In the genomic region with DNA sequence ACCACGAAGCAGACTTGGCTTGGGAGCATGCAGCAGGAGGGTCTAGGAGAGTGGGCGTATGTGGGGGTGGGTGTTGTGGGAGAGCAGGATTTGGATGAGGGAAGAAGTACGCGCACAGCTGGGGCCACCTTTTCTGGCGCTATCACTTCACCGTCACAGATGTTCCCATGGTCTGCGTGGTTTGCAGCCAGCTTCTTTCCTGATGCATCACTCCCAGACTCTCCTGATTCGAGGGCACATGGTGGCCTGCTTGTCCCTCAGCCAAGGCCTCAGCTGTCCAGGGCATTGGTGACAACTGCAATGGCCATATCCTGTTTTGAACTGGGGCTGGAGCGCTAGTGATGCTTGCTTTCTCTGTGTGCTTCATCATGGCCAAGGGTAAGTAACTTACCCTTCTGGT, we compare ENCODE assay signal across 18 mouse cellular contexts.
DNase-seq lines count a peak whose midpoint lies in the region; ATAC-seq and TF ChIP-seq lines count a peak whose summit lies in the region.
"Had no signal": no experiment of that assay in that cellular context is flagged by ENCODE, and none has a peak within 500 bp of the region (broad histone marks: within the 10 kb centered on the region; RNA-seq: fewer than 3 reads in every experiment).

No protein-coding gene starts in this region.

- H3K9ac ChIP-seq in heart, postnatal 0 days (replicated peaks; ENCODE audit: low read depth, low read length), result no peak overlapping the region
- no peak overlapping the region for H3K9ac ChIP-seq in midbrain, embryonic 11.5 days (ENCODE audit: low read length)
- H3K9ac ChIP-seq in midbrain, embryonic 15.5 days, result no peak overlapping the region
- H3K9ac ChIP-seq: forebrain, embryonic 13.5 days; hindbrain, embryonic 12.5 days had no signal

- no peak for ATAC-seq in heart, postnatal 0 days (ENCODE audit: insufficient read depth, low read depth)
- ATAC-seq in midbrain, embryonic 11.5 days (ENCODE audit: low FRiP score), result no peak
- ATAC-seq in midbrain, embryonic 15.5 days (replicated peaks), result no peak
- ATAC-seq: forebrain, embryonic 13.5 days; hindbrain, embryonic 16.5 days; inflammation-experienced regulatory T-cells, adult 6 months; intestine, postnatal 0 days had no signal

- no peak overlapping the region for H3K4me3 ChIP-seq in heart, postnatal 0 days (ENCODE audit: low read depth, low read length)
- no peak overlapping the region for H3K4me3 ChIP-seq in heart, embryonic 10.5 days
- no peak overlapping the region for H3K4me3 ChIP-seq in midbrain, embryonic 11.5 days (ENCODE audit: low read depth, low read length)
- no peak overlapping the region for H3K4me3 ChIP-seq in midbrain, embryonic 15.5 days
- H3K4me3 ChIP-seq: embryonic facial prominence, embryonic 10.5 days; forebrain, embryonic 13.5 days; gastrocnemius, adult 2 months; heart, adult 2 months; hindbrain, embryonic 12.5 days had no signal

- H3K4me1 ChIP-seq in heart, postnatal 0 days (ENCODE audit: control insufficient read depth, insufficient read depth), result no peaks in the 10 kb centered on the region
- H3K4me1 ChIP-seq in heart, embryonic 10.5 days, result 0 out of 2 replicates have a peak, but pooled peaks cover 3% of the 10 kb centered on the region
- H3K4me1 ChIP-seq in midbrain, embryonic 11.5 days (ENCODE audit: control insufficient read depth, insufficient read depth, low read length), result no peaks in the 10 kb centered on the region
- H3K4me1 ChIP-seq in midbrain, embryonic 15.5 days, result 0 out of 2 replicates have a peak, but pooled peaks cover 4% of the 10 kb centered on the region
- H3K4me1 ChIP-seq: forebrain, embryonic 13.5 days; hindbrain, embryonic 12.5 days had no signal

- 74% methylated on average over 9 of the region's 9 CpGs for WGBS in heart, postnatal 0 days
- WGBS in heart, embryonic 10.5 days, result 83% methylated on average over 9 of the region's 9 CpGs
- WGBS in midbrain, embryonic 11.5 days, result 85% methylated on average over 9 of the region's 9 CpGs
- WGBS in midbrain, embryonic 15.5 days, result 88% methylated on average over 9 of the region's 9 CpGs

- intact Hi-C loops in left cerebral cortex, postnatal 36 days (cut with DNase I), result no loop called here

- H3K27me3 ChIP-seq in heart, postnatal 0 days (ENCODE audit: control insufficient read depth, insufficient read depth, low read length), result no peaks in the 10 kb centered on the region
- no peaks in the 10 kb centered on the region for H3K27me3 ChIP-seq in heart, embryonic 10.5 days (ENCODE audit: insufficient read depth, poor library complexity, severe bottlenecking)
- no peaks in the 10 kb centered on the region for H3K27me3 ChIP-seq in midbrain, embryonic 11.5 days (ENCODE audit: control insufficient read depth, insufficient read depth, low read length)
- no peaks in the 10 kb centered on the region for H3K27me3 ChIP-seq in midbrain, embryonic 15.5 days (replicated peaks)
- H3K27me3 ChIP-seq: forebrain, embryonic 13.5 days; hindbrain, embryonic 12.5 days had no signal

- H3K4me2 ChIP-seq in heart, postnatal 0 days (ENCODE audit: low read depth, low read length), result no peak overlapping the region
- H3K4me2 ChIP-seq in midbrain, embryonic 11.5 days, result no peak overlapping the region
- no peak overlapping the region for H3K4me2 ChIP-seq in midbrain, embryonic 15.5 days
- H3K4me2 ChIP-seq: forebrain, embryonic 13.5 days; hindbrain, embryonic 12.5 days had no signal

- TF ChIP-seq EP300 in heart, postnatal 0 days (IDR thresholded peaks at IDR 0.05; ENCODE audit: low read depth), result no peak

- no peaks in the 10 kb centered on the region for H3K36me3 ChIP-seq in heart, postnatal 0 days (replicated peaks; ENCODE audit: control insufficient read depth, insufficient read depth, low read length)
- H3K36me3 ChIP-seq in heart, embryonic 10.5 days, result no peaks in the 10 kb centered on the region
- H3K36me3 ChIP-seq in midbrain, embryonic 11.5 days (ENCODE audit: control insufficient read depth, insufficient read depth, low read length), result no peaks in the 10 kb centered on the region
- no peaks in the 10 kb centered on the region for H3K36me3 ChIP-seq in midbrain, embryonic 15.5 days (replicated peaks)
- H3K36me3 ChIP-seq: embryonic facial prominence, embryonic 10.5 days; hindbrain, embryonic 12.5 days had no signal

- H3K27ac ChIP-seq in heart, postnatal 0 days (ENCODE audit: low read depth), result no peak overlapping the region
- no peak overlapping the region for H3K27ac ChIP-seq in heart, embryonic 10.5 days
- no peak overlapping the region for H3K27ac ChIP-seq in midbrain, embryonic 11.5 days (ENCODE audit: low read depth, low read length)
- H3K27ac ChIP-seq in midbrain, embryonic 15.5 days, result no peak overlapping the region
- H3K27ac ChIP-seq: embryonic facial prominence, embryonic 10.5 days; forebrain, embryonic 13.5 days; gastrocnemius, adult 2 months; heart, adult 2 months; hindbrain, embryonic 12.5 days had no signal

- no peaks in the 10 kb centered on the region for H3K9me3 ChIP-seq in heart, postnatal 0 days (replicated peaks; ENCODE audit: control insufficient read depth, low read length)
- no peaks in the 10 kb centered on the region for H3K9me3 ChIP-seq in heart, embryonic 10.5 days
- no peaks in the 10 kb centered on the region for H3K9me3 ChIP-seq in midbrain, embryonic 11.5 days (ENCODE audit: control insufficient read depth, low read length)
- no peaks in the 10 kb centered on the region for H3K9me3 ChIP-seq in midbrain, embryonic 15.5 days
- H3K9me3 ChIP-seq: embryonic facial prominence, embryonic 10.5 days; forebrain, embryonic 13.5 days; hindbrain, embryonic 12.5 days had no signal

- DNase-seq in heart, postnatal 0 days (ENCODE audit: low spot score), result peak; percentile 10
- no peak for DNase-seq in heart, embryonic 10.5 days (ENCODE audit: low spot score)
- peak; percentile 9 to 15 for DNase-seq in left cerebral cortex, postnatal 36 days (ENCODE audit: low spot score in 2 of 2)
- no peak for DNase-seq in left cerebral cortex, adult 11 months (ENCODE audit: low spot score)
- peak; percentile 74 for DNase-seq in midbrain, embryonic 11.5 days (ENCODE audit: low spot score, missing footprints)
- DNase-seq in neural tube, embryonic 10.5 days (ENCODE audit: extremely low spot score, low spot score), result no peak
- DNase-seq: adrenal gland, adult 2 months; adrenal gland, postnatal 25 days; cerebellum, adult 2 months; gastrocnemius, adult 2 months had no signal

- no peak for TF ChIP-seq CTCF in heart, postnatal 0 days (IDR thresholded peaks at IDR 0.05; ENCODE audit: low read depth)

Comparison
In these comparisons a context has a peak if more than half of its experiments do, and no peak if none do; other contexts are left out.
1. DNase-seq: peak in heart, postnatal 0 days (single experiment), left cerebral cortex, postnatal 36 days (2 of 2) and midbrain, embryonic 11.5 days (single experiment); none in heart, embryonic 10.5 days (single experiment), left cerebral cortex, adult 11 months (single experiment) and neural tube, embryonic 10.5 days (single experiment).